Mouse (Mus musculus): Measurements from ENCODE around the gene D10Jhu81e. TPM values are rescaled to one million over a fixed set of nuclear protein-coding genes. Genes with fewer than 3 reads are reported as not detected.

The D10Jhu81e gene
- polyA plus RNA-seq, 1 experiment from 2014 or later: 34.5 TPM

DNA sequence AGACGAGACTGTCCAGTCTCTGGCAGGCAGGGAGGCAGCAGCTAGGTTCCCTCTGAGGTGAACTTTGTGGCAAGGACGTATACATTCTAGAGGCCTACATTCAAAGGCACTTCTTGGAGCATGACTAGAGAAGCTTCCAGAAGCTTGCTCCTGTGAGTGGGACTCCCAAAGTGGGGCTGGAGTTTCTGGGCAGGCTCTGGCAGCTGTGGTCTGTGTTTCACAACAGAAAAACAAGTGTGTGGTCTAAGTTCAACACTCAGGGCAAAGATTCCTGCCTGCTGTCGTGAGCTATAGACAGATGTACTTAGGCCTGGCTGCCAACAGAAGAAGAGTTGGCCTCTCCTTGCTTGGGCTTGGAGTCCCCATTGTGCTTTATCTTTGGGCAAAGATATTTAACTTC is 28.7 kb downstream of the D10Jhu81e start:
- ATAC-seq (ENCODE audit: low FRiP score): no peak
- Histone ChIP-seq H3K27ac (replicated peaks) (no peak overlapping the region), H3K9me3 (replicated peaks) (no peaks in the 10 kb centered on the region), H3K36me3 (no peaks in the 10 kb centered on the region), H3K4me2 (no peak overlapping the region), H3K27me3 (replicated peaks) (no peaks in the 10 kb centered on the region), H3K4me1 (no peaks in the 10 kb centered on the region), H3K4me3 (replicated peaks) (no peak overlapping the region), H3K9ac (replicated peaks) (no peak overlapping the region)
- 76% methylated on average over 3 of the region's 3 CpGs for WGBS

DNA sequence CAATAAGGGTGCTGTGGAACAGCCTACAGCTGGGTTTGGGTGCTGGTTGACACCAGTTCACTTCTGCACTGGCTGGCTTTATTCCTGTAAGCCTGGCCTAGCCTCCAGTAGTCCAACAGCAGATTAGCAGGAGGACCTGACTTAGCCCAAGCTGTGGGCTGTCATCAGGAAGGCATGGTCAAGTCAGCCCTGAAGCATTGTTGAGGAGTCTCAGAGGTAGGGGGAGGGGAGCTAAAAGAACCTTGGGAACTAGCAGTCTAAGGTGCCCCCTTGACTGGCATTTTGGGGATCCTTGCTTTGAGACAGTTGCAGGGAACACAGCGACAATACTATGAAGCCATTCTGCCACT is 29.4 kb downstream of the D10Jhu81e start:
- Histone ChIP-seq H3K4me3 (replicated peaks) (no peak overlapping the region), H3K4me2 (no peak overlapping the region), H3K36me3 (no peaks in the 10 kb centered on the region), H3K4me1 (peaks cover 3% of the 10 kb centered on the region), H3K27me3 (replicated peaks) (no peaks in the 10 kb centered on the region), H3K9ac (replicated peaks) (no peak overlapping the region), H3K27ac (replicated peaks) (no peak overlapping the region), H3K9me3 (replicated peaks) (no peaks in the 10 kb centered on the region)
- WGBS: 100% methylated on average over 1 of the region's 1 CpGs
- ATAC-seq (ENCODE audit: low FRiP score): no peak

- H3K27ac ChIP-seq (replicated peaks): no peak overlapping the region
- no peaks in the 10 kb centered on the region for H3K36me3 ChIP-seq
- WGBS: 69% methylated on average over 11 of the region's 11 CpGs
- H3K9ac ChIP-seq (replicated peaks): no peak overlapping the region
- peaks cover 8% of the 10 kb centered on the region for H3K4me1 ChIP-seq
- no peaks in the 10 kb centered on the region for H3K9me3 ChIP-seq (replicated peaks)
- no peak overlapping the region for H3K4me2 ChIP-seq
- no peak for ATAC-seq (ENCODE audit: low FRiP score)
- no peaks in the 10 kb centered on the region for H3K27me3 ChIP-seq (replicated peaks)
- H3K4me3 ChIP-seq (replicated peaks): no peak overlapping the region
Measured at GRCm38 (mm10) chr10:78139572-78140250, 29.9 kb downstream of the D10Jhu81e start.

DNA sequence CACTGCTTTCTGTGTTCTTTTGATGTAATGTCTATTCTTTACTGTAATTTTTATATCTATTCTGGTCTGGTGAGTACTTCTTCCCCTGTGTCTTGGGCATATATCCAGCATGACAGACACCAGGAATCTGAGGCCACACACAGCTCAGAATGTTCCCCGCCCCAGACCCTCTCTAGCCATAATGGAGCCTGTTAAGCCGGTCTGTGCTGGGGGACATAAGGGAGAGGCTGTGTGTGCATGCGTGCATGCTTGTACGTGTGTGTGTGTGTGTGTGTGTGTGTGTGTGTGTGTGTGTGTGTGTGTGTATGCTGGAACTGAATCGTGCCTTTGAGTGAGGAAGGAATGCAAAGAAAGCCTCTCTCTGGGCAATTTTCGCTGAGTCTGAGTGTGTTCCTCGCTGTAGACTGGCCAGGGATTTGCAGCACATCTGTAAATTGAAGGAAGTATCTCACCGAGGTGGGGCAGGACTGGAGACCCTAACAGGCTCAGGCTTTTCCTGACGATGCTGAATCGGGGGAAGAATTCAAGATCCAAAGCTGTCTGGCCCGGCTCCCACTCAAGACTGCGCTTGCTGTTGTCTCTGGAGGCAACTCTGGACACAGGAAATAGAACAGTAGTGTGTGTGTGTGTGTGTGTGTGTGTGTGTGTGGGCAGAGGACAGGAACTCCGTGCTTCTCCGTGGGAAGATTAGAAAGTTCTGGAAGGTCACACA is 30.6 kb downstream of the D10Jhu81e start:
- H3K27me3 ChIP-seq (replicated peaks): no peaks in the 10 kb centered on the region
- no peak for ATAC-seq (ENCODE audit: low FRiP score)
- H3K27ac ChIP-seq (replicated peaks): no peak overlapping the region
- no peak overlapping the region for H3K9ac ChIP-seq (replicated peaks)
- no peaks in the 10 kb centered on the region for H3K36me3 ChIP-seq
- peaks cover 12% of the 10 kb centered on the region for H3K4me1 ChIP-seq
- 68% methylated on average over 14 of the region's 14 CpGs for WGBS
- 0 out of 2 replicates have a peak overlapping the region, but pooled peaks have one; percentile 3 for H3K4me2 ChIP-seq
- no peak overlapping the region for H3K4me3 ChIP-seq (replicated peaks)
- no peaks in the 10 kb centered on the region for H3K9me3 ChIP-seq (replicated peaks)

- Histone ChIP-seq H3K4me3 (replicated peaks) (no peak overlapping the region), H3K36me3 (no peaks in the 10 kb centered on the region), H3K27me3 (replicated peaks) (no peaks in the 10 kb centered on the region), H3K4me1 (peaks cover 12% of the 10 kb centered on the region), H3K27ac (replicated peaks) (no peak overlapping the region), H3K9ac (replicated peaks) (no peak overlapping the region), H3K4me2 (no peak overlapping the region), H3K9me3 (replicated peaks) (no peaks in the 10 kb centered on the region)
- 94% methylated on average over 3 of the region's 3 CpGs for WGBS
- no peak for ATAC-seq (ENCODE audit: low FRiP score)
Measured at GRCm38 (mm10) chr10:78137191-78137590, 32.4 kb downstream of the D10Jhu81e start.

GRCm38 (mm10) chr10:78135947-78136346 is 33.6 kb downstream of the D10Jhu81e start:
- Histone ChIP-seq H3K27me3 (replicated peaks) (no peaks in the 10 kb centered on the region), H3K9ac (replicated peaks) (no peak overlapping the region), H3K9me3 (replicated peaks) (no peaks in the 10 kb centered on the region), H3K27ac (replicated peaks) (no peak overlapping the region), H3K4me1 (peaks cover 12% of the 10 kb centered on the region), H3K36me3 (no peaks in the 10 kb centered on the region), H3K4me2 (no peak overlapping the region), H3K4me3 (replicated peaks) (no peak overlapping the region)
- 88% methylated on average over 5 of the region's 5 CpGs for WGBS
- no peak for ATAC-seq (ENCODE audit: low FRiP score)

DNA sequence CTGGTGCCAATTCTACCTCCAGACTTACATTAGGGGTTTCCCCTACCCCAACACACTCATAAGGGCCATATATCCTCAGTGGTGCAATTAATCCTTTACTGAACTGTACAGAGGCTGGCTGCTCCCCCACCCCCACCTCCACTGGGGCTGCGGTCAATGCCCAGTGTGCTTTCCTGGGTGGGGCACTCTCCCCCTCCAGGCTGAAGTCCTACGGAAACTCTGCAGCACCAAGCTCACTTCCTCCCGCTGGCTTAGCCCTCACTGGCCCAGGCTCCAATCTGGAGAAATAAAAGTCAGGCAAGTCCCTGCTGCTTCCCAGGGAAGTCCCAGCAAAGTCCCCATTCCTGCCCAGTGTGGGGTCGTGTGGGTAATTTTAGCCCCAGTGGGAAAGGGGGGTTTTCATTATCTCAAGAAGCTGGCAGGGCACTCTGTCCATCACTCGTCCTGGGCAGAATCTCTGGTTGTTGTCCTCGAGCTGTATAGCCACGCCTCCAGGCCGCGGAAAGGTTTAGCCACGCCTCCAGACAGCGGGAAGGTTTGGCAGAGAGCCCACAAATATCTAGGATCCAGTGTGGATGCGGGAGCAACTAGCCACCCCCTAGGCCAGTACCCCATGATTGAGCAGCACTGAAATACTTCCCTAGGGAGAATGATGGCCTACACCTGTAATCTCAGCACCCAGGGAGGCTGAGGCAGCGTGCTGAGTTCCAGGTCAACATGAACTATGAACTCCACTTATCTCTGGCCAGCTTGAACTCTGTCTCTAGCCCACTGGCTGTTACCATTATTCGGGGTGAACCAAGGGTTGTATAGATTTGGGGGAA is 34.4 kb downstream of the D10Jhu81e start:
- no peaks in the 10 kb centered on the region for H3K27me3 ChIP-seq (replicated peaks)
- H3K36me3 ChIP-seq: no peaks in the 10 kb centered on the region
- no peaks in the 10 kb centered on the region for H3K9me3 ChIP-seq (replicated peaks)
- H3K9ac ChIP-seq (replicated peaks): no peak overlapping the region
- 16% methylated on average over 14 of the region's 14 CpGs for WGBS
- peaks cover 12% of the 10 kb centered on the region for H3K4me1 ChIP-seq
- no peak for ATAC-seq (ENCODE audit: low FRiP score)
- H3K4me3 ChIP-seq (replicated peaks): no peak overlapping the region
- no peak overlapping the region for H3K27ac ChIP-seq (replicated peaks)
- peak overlapping the region; percentile 36 for H3K4me2 ChIP-seq

- Histone ChIP-seq H3K9me3 (replicated peaks) (no peaks in the 10 kb centered on the region), H3K4me3 (replicated peaks) (no peak overlapping the region), H3K4me1 (peaks cover 16% of the 10 kb centered on the region), H3K27me3 (replicated peaks) (no peaks in the 10 kb centered on the region), H3K4me2 (no peak overlapping the region), H3K27ac (replicated peaks) (no peak overlapping the region), H3K9ac (replicated peaks) (no peak overlapping the region), H3K36me3 (no peaks in the 10 kb centered on the region)
- WGBS: 64% methylated on average over 4 of the region's 4 CpGs
- no peak for ATAC-seq (ENCODE audit: low FRiP score)
Measured at GRCm38 (mm10) chr10:78134400-78134799, 35.2 kb downstream of the D10Jhu81e start.

DNA sequence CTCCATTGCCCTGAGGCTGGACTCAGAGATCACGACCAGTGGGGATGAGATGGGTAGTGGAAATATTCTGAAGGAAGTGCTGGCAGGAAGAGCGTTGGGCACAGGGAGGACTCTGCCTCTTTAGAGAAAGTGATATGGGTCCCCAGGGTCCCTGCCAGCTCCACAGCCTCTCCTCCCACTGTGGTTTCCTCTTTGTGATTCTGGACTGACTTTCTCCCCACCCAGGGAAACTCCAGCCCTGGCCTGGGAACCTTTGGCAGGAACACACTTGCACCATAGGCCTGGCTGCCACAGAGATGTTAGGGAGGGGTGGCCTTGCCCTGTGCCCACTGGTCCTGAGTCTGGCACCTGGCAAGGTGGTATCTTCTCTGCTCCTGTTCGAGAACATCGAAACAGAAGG is 39.6 kb downstream of the D10Jhu81e start:
- H3K9ac ChIP-seq (replicated peaks): no peak overlapping the region
- 80% methylated on average over 4 of the region's 4 CpGs for WGBS
- no peaks in the 10 kb centered on the region for H3K36me3 ChIP-seq
- H3K27me3 ChIP-seq (replicated peaks): no peaks in the 10 kb centered on the region
- H3K4me2 ChIP-seq: no peak overlapping the region
- no peaks in the 10 kb centered on the region for H3K9me3 ChIP-seq (replicated peaks)
- no peak for ATAC-seq (ENCODE audit: low FRiP score)
- no peak overlapping the region for H3K4me3 ChIP-seq (replicated peaks)
- H3K27ac ChIP-seq (replicated peaks): no peak overlapping the region
- peaks cover 11% of the 10 kb centered on the region for H3K4me1 ChIP-seq

GRCm38 (mm10) chr10:78129423-78129822 is 40.2 kb downstream of the D10Jhu81e start:
- WGBS: 54% methylated on average over 11 of the region's 11 CpGs
- Histone ChIP-seq H3K27me3 (replicated peaks) (no peaks in the 10 kb centered on the region), H3K9me3 (replicated peaks) (no peaks in the 10 kb centered on the region), H3K27ac (replicated peaks) (no peak overlapping the region), H3K4me2 (no peak overlapping the region), H3K36me3 (no peaks in the 10 kb centered on the region), H3K9ac (replicated peaks) (no peak overlapping the region), H3K4me1 (peaks cover 6% of the 10 kb centered on the region; the same call in 1 of the 2 replicates), H3K4me3 (replicated peaks) (no peak overlapping the region)
- ATAC-seq (ENCODE audit: low FRiP score): no peak

DNA sequence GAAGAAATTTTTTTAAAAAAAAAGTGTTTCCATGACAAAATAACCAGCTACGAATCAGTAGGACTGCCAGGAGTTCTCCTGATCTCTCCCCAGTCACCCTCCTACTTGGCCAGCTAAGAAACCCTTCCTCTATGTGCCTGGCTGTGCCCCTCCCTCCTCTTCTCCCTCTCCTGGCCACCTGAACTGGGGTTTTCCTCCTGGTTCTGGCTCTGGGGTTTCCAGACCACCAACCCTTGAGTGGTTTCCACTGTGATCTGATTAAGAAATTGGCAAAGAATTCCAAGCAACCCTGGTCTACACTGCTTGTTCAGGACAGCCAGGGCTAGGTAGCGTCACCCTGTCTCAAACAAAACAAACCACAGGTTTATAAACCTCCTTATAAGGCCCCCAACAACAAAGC is 40.9 kb downstream of the D10Jhu81e start:
- H3K4me2 ChIP-seq: no peak overlapping the region
- no peak overlapping the region for H3K4me3 ChIP-seq (replicated peaks)
- no peak overlapping the region for H3K9ac ChIP-seq (replicated peaks)
- no peaks in the 10 kb centered on the region for H3K27me3 ChIP-seq (replicated peaks)
- no peaks in the 10 kb centered on the region for H3K9me3 ChIP-seq (replicated peaks)
- ATAC-seq (ENCODE audit: low FRiP score): no peak
- 89% methylated on average over 2 of the region's 2 CpGs for WGBS
- H3K36me3 ChIP-seq: no peaks in the 10 kb centered on the region
- H3K4me1 ChIP-seq: peaks cover 4% of the 10 kb centered on the region; the same call in 1 of the 2 replicates
- no peak overlapping the region for H3K27ac ChIP-seq (replicated peaks)

Measured in neural tube, embryonic 15.5 days (tissue).